Mouse (Mus musculus) megakaryocyte-erythroid progenitor cell, adult 5-6 weeks (primary cell): ENCODE results near the gene Gpx3. TPM values are rescaled to one million over a fixed set of nuclear protein-coding genes. Genes with fewer than 3 reads are reported as not detected.
A peak's percentile ranks its signal among the peaks of the same experiment; 100 is the strongest.

Source experiments
- ATAC-seq: replicated peaks from 2 replicates; pipeline ENCODE4 v1.8.0; 2016; ENCODE audit warnings: mild to moderate bottlenecking, inconsistent platforms; ENCODE audit not compliant: severe bottlenecking, poor library complexity, low FRiP score, low TSS enrichment
- total RNA-seq, 2 experiments: library from RNA; stranded (forward) in 1 of 2; stranded (reverse) in 1 of 2; fragments of 200-1000, 215-1000 nt in 1 of 2; fragments of >200 nt in 1 of 2; fragmentation: Nextera tagmentation in 1 of 2; gene quantifications; 2 replicates each; pipeline ENCODE4 v1.2.3; 2014 to 2017

Gpx3 gene
- total RNA-seq, 2 experiments from 2014 or later, result not detected

DNA sequence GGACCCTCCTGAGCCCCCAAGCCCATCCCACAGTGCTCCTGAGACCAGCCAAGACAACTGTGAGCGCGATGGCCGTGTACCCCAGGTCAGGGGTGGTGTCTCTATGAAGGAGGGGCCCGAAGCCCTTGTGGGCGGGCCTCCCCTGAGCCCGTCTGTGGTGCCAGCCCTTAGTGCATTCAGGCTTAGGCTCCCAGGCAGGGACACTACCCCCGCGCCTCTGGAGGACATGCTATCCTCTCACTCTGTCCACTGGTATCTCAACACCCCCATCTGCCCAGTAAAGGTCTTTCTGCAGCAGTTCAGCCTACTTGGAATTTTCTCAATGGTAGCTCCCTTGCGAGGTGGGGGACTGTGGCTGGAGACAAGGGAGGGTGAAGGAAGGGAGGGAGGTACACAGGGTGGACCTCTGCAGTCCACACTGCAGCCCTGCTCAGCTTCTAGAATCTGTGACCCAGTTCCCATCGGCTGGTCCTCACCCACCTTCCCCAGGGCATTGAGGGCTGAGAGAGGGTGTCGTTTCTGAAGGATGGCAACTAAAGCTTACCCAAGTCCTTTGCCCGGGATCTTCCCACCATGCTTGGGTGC is 7.9 kb downstream of the Gpx3 start:
- no peak for ATAC-seq

DNA sequence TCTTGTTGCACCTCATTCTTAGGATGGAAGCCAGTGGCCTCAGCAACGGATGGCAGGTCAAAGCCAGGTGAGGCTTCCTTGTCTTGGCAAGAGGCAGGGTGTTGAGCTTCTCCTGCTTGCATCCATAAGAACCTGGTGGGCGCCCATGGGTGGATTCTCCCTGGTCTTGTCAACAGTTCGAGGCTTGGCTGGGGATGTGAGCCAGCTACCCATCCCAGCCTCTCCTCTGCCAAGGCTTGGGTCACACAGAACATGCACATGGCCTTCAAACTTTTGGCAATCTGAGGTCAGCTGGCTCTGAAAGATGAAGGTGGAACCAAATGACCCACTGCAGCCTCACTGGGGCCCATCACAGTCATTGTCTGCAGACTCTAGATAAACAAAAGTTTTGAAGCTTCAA is 8.9 kb downstream of the Gpx3 start:
- ATAC-seq, result no peak

DNA sequence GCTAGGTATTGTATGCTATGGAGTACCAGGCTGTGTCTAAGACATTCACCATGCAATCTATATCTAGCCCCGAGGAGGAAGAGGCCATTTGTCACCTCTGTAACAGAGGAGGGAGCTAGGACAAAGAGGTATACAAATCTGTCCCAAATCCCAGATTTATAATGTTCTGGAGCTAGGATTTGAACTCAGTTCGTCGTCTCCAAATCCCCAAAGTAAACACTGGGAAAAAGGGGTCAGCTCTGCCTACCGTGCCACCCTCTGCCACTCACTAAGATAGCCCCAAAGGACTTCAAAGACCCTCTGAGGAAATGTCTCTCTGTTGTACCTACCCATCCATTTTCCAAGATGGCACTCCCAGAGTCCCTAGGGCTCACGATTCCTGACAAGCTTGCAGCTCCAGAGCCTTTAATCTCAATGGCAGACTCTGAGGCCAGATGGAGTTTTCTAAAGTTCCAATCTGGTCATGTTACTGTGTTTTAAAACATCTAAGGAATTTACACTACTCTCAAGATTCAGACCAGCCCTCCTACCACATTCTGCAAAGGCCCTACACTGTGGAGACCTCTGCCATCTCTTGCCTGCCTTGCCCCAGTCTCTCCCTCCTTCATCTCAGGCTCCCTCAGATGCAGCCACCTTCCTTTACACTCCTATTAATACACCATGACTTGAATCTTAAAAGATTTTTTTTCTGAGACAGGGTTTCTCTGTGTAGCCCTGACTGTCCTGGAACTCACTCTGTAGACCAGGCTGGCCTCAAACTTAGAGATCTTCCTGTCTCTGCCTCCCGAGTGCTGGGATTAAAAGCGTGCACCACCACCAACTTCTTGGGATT is 9.6 kb downstream of the Gpx3 start:
- ATAC-seq, result no peak

DNA sequence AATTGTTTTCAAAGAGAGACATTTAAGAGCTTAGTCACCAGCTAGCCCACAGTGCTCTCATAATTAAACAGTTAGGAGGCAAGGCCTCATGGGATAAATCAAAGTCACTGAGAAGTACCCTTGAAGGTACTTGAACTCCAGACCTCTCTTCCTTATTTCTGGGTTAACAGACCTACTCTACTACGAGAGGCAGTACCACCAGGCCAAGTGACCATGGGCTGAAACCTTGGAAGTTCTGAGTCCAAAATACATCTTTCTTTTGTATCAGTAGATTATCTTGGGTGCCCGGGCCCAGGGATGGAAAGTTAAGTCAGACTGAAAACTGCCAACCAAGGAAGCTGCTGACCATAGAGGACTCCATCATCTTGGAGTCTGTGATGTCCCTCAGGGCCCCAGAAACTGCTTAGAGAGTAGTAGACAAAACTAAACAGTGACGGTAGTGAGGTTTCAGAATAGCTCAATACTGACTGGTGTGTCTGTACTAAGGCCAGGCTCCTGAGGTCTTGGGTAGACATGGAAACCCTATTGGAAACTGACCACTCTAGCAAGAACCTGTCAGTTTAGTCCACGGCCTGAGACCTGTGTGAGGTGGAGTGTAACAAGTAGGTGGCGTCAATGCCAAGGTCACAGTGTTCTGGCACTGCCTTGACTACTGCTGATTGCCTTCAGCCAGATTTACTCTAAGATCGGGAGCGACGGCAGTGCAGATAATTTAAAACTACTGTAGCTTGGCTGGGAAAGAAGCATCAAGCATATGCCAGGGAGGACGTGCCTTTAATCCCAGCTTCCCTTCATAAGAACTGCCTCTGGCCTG is 10.5 kb downstream of the Gpx3 start:
- ATAC-seq, result no peak

DNA sequence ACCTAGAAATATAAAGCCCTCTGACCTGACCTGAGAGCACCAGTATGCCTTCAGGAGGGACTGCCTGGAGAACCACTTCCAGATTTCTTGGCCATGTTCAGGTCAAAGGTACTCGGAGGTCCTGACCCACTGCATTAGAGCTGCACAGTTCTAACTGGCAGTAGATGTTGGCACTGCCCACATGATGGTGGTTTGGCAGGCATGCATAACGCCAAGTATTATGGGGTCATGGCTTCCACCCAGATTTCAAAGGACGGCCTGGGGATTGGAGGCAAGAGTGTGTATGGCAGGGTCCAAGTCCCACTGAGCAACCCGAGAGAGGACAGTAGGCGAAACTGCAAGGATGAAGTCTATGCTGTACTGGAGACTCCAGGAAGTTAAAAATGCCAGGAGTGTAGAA is 11.6 kb downstream of the Gpx3 start:
- no peak for ATAC-seq

DNA sequence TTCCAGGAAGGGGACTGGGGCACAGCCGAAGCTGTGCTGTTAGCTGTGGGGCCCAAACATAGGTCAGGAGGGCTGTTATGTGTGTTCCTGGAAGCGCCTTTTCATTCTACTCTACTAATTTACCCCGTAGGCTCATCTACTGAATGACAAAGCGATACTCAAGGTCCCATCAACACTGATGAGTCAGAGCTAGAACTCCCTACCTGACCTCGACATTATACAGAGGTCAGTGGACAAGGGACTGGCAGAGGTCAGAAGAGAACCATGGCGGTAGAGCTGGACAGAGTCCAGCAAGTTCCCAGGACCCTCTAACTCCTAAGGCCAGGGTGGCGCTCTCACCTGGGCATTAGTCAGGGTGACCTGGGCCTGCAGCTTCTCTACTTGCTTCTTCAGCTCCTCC is 15.2 kb downstream of the Gpx3 start:
- ATAC-seq, result no peak

DNA sequence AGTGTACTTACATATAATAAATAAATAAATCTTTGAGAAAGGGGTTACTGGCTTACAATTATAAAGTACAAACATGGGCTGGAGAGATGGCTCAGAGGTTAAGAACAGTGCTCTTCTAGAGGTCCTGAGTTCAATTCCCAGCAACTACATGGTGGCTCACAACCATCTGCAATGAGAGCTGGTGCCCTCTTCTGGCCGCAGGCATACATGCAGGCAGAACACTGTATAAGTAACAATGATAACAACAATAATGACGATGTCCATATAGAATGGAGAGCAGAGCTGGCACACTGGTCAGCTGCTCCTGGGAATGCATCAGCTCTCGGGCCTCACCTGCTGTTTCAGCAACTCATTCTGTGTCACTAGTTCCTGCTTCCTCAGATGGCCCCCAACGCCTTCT is 16.0 kb downstream of the Gpx3 start:
- no peak for ATAC-seq

DNA sequence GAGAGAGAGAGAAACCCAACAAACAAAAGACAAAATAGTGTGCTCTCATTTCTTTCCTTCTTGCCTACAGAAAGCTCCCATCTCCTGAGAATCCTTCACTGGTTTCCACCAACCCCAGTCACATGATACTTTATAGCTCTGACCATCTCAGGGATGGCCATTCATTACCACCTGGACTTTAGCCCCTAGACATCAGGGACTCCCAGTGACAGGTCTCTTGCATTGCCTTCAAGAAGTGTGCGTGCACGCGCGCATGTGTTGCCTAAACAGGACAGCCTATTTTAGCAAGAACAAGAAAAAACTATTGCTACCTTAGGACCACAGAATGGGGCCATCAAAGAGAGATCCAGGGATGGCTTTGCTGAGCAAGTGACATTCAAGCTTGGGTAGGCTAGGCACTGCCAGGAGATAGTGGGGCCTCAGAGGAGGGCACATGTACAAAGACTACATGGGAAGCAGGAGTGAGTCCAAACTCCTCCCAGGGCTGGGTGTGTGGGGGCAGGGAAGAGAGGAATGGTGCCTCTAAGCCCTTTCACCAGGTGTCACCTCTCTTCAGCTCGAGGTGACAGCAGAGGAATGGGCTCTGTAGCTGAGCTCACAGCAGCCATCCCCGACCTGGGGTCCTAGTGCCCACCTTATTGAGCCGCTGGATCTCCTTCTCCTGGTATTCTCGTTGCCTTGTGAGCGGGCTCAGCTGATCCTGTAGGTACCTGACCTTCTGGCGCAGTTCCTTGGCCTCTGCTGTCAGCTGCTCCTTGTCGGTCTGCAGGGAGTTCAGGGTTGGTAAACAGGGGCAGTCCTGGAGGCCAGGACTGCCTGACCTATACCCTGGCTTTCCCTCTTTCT is 18.1 kb downstream of the Gpx3 start:
- ATAC-seq, result no peak

DNA sequence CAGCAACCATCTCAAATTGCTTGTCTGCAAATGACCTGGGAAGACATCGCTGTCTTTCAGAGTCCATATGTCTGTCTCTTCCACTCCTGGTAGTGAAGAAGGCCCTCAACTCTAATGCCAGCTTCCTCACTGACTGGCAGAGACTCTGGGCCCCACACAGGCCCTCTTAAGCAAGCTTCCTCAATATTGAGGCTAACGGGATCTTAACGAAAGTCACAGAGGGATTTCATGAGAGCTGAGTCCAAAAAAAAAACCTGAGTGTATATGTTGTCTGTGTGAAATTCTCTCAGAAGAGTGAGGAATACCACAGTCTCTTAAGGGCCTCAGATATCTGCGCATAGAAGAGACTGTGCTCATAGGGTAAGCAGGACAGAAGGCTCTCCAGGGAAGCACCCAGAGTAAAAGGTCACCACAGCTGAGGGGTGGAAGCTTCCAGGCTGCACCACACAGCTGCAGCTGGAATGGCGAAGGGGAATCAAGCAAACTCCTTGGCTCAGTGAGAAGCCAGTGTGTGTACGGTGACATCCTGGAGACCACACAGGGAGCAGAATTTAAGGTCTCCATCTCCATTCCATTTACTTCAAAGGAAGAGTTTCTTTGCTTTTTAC is 18.8 kb downstream of the Gpx3 start:
- no peak for ATAC-seq

DNA sequence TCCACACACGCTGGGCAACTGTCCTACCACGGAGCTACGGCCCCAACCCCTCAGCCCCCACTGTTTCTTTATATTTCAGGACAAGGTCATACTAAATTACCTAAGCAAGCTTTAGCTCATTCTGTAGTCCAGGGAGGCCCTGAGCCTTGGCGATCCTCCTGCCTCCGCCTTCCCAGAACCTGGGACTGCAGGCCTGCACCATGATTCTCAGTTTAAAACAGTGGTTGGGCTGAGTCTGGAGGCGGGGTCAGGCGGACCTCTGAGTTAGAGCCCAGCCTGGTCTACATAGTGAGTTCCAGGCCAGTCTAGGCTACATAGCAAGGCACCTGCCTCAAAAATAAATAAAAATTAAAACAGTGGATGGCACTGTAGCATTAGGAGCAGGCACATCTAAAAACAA is 19.5 kb downstream of the Gpx3 start:
- no peak for ATAC-seq

DNA sequence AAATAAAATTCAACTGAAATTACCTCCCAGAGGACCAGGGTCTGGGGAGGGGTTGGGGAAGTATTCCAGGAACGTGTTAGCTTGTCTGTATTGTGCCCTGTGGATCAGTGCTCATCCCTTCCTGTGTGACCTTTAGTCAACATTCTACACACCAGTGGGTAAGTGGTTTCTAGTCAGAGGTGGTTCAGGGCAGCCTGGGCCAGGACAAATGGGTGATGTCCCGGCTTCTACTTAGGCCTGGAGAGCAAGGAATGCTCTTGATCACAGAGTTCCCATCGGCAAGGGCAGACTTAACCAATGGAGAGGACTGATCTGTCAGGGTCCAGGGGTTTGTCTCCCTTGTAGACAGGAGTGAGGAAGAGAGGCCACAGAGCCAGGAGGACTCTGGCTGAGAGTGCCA is 20.2 kb downstream of the Gpx3 start:
- ATAC-seq, result no peak

DNA sequence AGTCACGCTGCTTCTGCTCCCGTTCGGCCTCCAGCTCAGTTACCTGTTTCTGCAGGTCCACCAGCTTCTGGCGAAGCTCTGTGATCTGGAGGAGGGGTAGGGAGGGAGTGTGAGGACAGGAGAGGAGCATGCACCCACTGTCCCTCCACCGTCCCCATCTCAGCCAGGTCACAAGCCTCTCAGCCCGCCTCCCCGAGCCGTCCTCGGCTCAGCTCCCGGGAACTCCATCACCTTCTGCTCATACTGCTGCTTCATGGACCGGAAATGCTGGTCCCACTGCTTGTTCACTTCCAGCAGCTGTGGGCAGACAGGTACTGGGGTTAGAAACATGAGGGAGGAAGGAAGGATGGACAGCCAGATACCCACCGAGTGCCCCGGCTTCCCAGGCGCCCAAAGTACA is 21.9 kb downstream of the Gpx3 start:
- ATAC-seq, result no peak

DNA sequence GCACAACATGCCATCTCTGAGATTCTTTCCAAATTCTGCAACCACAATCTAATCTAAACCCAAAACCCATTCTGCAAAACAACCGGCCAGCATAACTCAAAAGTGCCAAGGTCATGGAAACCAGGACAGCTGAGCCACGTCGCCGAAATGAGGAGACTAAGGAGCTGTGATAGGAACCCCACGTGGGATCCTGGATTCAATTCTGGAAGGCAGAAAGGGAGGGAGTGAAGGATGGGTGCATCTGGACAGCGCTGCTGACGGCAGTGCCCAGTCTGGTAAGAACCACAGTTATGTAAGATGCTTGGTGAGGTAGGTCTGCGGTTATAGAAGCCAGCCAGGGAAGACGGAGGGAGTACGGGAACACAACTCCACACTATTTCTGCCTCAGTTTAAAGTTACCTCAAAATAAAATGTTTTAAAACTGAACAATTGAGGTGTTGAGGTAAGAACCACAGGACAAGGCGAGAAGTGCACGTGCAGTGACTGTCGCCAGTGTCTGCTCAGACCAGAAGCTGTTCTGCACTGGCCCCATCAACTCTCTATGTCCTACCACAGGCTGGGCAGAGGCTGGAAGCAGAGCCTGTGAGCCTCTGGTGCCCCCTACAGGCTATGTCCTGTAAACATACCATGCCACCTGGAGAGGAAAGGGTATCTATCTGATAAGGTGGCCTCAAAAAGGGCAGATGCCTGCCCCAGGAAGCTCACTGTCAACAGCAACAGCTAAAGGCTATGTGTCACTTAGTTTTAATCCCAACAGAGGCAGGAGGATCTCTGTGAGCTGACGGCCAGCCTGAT is 25.3 kb downstream of the Gpx3 start:
- peak; percentile 85 for ATAC-seq

DNA sequence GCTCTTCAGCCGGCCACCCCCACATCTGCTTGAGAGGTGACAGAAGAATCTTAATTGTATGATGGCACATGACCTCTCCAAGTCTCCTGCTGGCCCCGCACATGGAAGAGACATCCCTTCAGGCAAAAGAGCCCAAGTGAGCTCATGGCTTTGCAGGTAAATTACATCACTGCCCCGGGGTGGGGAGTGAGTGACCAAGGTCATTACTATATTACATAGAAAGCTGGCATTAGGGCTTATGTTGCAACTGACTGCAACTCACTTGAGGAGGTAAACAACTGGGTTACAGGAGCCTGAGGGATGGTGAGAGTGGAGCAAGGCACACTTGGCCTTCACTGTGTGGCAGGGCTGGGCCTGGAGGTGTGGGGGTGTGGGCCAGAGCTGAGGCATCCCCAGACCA is 26.0 kb downstream of the Gpx3 start:
- ATAC-seq, result no peak

DNA sequence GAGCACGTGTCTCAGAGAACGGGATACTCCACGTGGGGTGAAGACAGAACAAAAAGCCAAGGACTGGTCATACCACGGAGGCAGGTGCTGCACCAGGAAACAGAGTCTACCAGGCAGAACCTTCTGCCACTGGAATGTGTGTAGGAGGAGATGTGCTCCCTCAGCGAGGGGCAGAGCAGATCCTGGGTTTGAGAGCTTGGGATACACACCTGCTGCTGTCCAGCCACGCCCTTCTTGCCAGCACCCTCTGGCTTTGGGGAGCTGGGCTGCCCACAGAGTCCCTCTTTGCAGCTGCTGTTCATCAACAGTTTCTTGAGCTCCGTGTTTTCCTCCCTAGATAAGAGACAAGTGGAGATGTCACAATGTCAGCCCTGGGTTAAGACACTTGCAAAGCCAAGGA is 26.6 kb downstream of the Gpx3 start:
- ATAC-seq, result no peak

DNA sequence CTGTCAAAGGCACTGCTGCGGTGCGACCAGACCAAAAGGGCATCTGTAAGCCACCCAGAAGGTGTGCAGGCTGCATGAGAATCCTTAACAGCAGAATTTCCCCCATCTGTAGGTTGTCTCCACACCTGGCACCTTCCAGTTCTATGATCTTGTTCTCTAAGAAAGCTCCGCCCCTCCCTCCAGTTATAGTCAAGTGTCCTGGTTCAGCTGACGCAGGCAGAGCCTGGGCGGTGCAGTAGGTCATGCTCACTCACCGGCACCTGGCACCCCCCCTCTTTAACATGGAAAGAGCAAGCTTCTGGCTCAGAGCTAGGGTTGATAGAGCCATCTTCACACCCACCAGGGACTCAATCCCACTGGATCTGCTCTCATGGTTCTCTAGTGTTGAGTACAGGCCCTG is 27.0 kb downstream of the Gpx3 start:
- no peak for ATAC-seq

DNA sequence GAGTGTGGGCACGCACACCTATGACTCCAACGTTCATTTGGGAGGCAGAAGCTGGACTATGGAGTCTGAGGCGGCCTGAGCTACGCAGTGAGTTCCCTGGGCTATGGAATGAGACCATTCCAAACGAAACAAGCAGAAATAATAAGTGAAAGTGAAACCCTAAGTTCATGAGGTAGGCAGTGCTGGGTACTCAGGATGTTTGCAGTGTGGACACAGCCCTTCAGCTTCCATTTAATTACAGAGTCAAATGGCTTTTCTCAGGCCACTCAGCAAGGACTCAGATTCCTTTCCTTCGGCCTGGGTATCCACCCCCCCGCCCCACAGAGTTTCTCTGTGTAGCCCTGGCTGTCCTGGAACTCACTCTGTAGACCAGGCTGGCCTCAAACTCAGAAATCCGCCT is 27.5 kb downstream of the Gpx3 start:
- no peak for ATAC-seq

DNA sequence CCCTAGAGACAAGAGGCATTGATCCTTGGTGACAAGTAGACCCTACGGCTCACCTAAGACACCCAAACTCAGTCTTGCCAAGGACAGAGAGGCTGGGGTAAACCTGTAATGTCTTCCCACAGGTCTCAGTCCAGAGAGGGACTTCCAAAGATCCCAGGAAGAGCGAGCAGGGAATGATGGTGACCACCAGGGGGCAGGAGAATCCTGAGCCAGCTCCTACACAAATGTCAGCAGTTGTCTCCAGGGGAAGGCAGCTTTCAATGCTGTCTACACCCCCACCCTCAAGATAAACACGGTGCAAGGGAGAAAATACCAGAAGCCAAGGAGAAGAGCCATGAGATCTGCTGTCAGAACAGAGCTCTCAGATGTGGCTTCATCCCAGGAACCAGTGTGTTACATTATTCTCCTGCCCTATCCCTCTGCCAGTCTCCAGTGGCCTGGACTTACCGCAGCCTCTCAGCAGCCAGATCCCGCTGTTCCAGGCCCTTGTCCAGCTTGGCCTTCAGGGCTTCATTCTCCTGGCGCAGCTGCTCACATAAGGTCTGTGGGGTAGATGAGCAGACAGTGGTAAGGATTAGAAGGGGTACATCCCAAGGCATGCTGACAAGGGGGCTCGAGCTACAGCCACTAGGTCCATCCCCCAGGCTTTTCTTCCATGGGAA is 28.2 kb downstream of the Gpx3 start:
- peak; percentile 55; the same call in 1 of the 2 replicates for ATAC-seq
